ENCODE assay signal across 8 mouse cellular contexts in genomic region chr11:84179954-84180598, GRCm38 (mm10). TPM values are rescaled to one million over a fixed set of nuclear protein-coding genes. Genes with fewer than 3 reads are reported as not detected.
DNase-seq lines count a peak whose midpoint lies in the region; ATAC-seq and TF ChIP-seq lines count a peak whose summit lies in the region.

No protein-coding gene starts in this region.

- H3K9ac ChIP-seq in hindbrain, embryonic 12.5 days = peak overlapping the region; percentile 76

- DNase-seq in G1E (ENCODE audit: low spot score) = peak; percentile 67
- DNase-seq in cerebellum, adult 11-12 months = peak; percentile 70
- DNase-seq in forelimb bud, embryonic 11.5 days (ENCODE audit: low read depth, low spot score) = peak; percentile 80
- peak; percentile 73 to 78 for DNase-seq in layer of hippocampus, postnatal 14 days (ENCODE audit: low spot score in 2 of 2)
- DNase-seq in lung, postnatal 10 days = peak; percentile 79
- peak; percentile 54 for DNase-seq in ovary, postnatal 14 days (ENCODE audit: low spot score)
- DNase-seq in thymus, postnatal 14 days = peak; percentile 65

- peak; percentile 38; the same call in 1 of the 2 replicates for ATAC-seq in G1E (ENCODE audit: extremely low read depth, insufficient number of reproducible peaks, low FRiP score, poor library complexity, severe bottlenecking)
- no peak; the same call in 1 of the 2 replicates for ATAC-seq in hindbrain, embryonic 12.5 days (ENCODE audit: low FRiP score)

- no peak for TF ChIP-seq CTCF in G1E (IDR thresholded peaks at IDR 0.05; ENCODE audit: low read depth, low read length)

- no peaks in the 10 kb centered on the region for H3K9me3 ChIP-seq in G1E (replicated peaks)
- no peaks in the 10 kb centered on the region for H3K9me3 ChIP-seq in hindbrain, embryonic 12.5 days (replicated peaks)

- H3K4me1 ChIP-seq in G1E (ENCODE audit: insufficient read depth, low read depth, low read length) = peaks cover 24% of the 10 kb centered on the region
- H3K4me1 ChIP-seq in hindbrain, embryonic 12.5 days = peaks cover 17% of the 10 kb centered on the region

- H3K27ac ChIP-seq in hindbrain, embryonic 12.5 days = peak overlapping the region; percentile 91

- H3K4me2 ChIP-seq in hindbrain, embryonic 12.5 days (replicated peaks) = peak overlapping the region; percentile 61

- under 1% methylated on average over 41 of the region's 44 CpGs for WGBS in hindbrain, embryonic 12.5 days

- peak overlapping the region; percentile 85 for H3K4me3 ChIP-seq in G1E (ENCODE audit: low read depth, low read length)
- H3K4me3 ChIP-seq in hindbrain, embryonic 12.5 days = peak overlapping the region; percentile 68

- H3K27me3 ChIP-seq in G1E (ENCODE audit: insufficient read depth, low read length) = no peaks in the 10 kb centered on the region
- no peaks in the 10 kb centered on the region for H3K27me3 ChIP-seq in hindbrain, embryonic 12.5 days

- peaks cover 16% of the 10 kb centered on the region for H3K36me3 ChIP-seq in G1E (replicated peaks)
- no peaks in the 10 kb centered on the region for H3K36me3 ChIP-seq in hindbrain, embryonic 12.5 days

RNA-seq across cellular contexts. Expression of gene Gm11437, which starts 12.8 kb away (rescaled TPM):
- total RNA-seq in G1E (2014; fragmentation: Nextera tagmentation) (not detected in 2 replicates), G1E (2017) (not detected in 2 replicates)
- polyA plus RNA-seq in G1E (2012) = not detected in 2 replicates
- polyA plus RNA-seq in hindbrain, embryonic 12.5 days (2016; fragmentation: Nextera tagmentation; extraction: Ambion mirVana) = 0.25 TPM in 1 of 2 replicates, not detected in the other
- total RNA-seq in layer of hippocampus, postnatal 14 days (2021) = not detected

RNA-seq across cellular contexts. Expression of gene Acaca, which starts 50.6 kb away (rescaled TPM):
- total RNA-seq in G1E (2014; fragmentation: Nextera tagmentation) (37.1 and 37.2 TPM in 2 replicates), G1E (2017) (38.0 and 45.3 TPM in 2 replicates)
- 15.4 and 19.3 TPM in 2 replicates for polyA plus RNA-seq in G1E (2012)
- 31.6 and 43.3 TPM in 2 replicates for polyA plus RNA-seq in hindbrain, embryonic 12.5 days (2016; fragmentation: Nextera tagmentation; extraction: Ambion mirVana)
- 10 to 100 TPM; 87.4 to 91.5 TPM for total RNA-seq in layer of hippocampus, postnatal 14 days (2021)

RNA-seq across cellular contexts. Expression of gene Tada2a, which starts 50.7 kb away (rescaled TPM):
- total RNA-seq in G1E (2014; fragmentation: Nextera tagmentation) = 18.3 and 18.7 TPM in 2 replicates
- total RNA-seq in G1E (2017) = 18.5 and 19.9 TPM in 2 replicates
- polyA plus RNA-seq in G1E (2012) = 1.9 and 2.0 TPM in 2 replicates
- polyA plus RNA-seq in hindbrain, embryonic 12.5 days (2016; fragmentation: Nextera tagmentation; extraction: Ambion mirVana) = 32.7 and 33.3 TPM in 2 replicates
- 10 to 100 TPM; 29.7 to 30.3 TPM for total RNA-seq in layer of hippocampus, postnatal 14 days (2021)
